Mouse (Mus musculus): ENCODE measurements around the gene Rnf150.

- no peak for TF ChIP-seq POLR2A (IDR thresholded peaks at IDR 0.05; ENCODE audit: borderline replicate concordance, low read depth, low read length)
- TF ChIP-seq CTCF (IDR thresholded peaks at IDR 0.05; ENCODE audit: low read depth, low read length): 0 out of 2 replicates have a peak, but pooled peaks have one; percentile 10
Measured at GRCm38 (mm10) chr8:82996843-82997242, 133.7 kb downstream of the Rnf150 start.
